Mouse (Mus musculus): ENCODE data around the gene Tcf20.

The Tcf20 gene

DNA sequence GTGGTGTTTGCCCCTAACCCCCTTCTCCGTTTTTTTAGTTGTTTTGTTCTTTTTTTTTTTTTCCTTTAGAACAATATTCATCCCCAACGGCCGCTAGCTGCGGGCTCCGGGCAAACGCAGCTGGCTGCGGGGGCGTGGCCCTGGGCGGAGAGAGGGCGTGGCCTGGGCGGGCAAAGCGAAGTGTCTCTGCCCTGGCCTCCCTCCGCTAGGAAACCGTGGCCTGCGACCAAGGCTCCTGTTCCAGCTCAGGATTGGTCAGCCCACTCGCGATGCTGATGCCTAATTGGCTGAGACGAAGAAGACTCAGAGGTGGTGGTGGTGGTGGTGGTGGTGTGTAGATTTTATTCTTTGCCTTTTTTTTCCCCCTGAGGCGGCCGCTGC is at the start of gene Tcf20:
Gene Tcf20 (minus strand): TSS at position 141 of the 381 bp plus-strand sequence.
- peak; percentile 85 to 93 for DNase-seq (ENCODE audit: low spot score in 2 of 2)

GRCm38 (mm10) chr15:83036900-83037519 is 49.3 kb upstream of the Tcf20 start:
- peak; percentile 57 to 75 for DNase-seq (ENCODE audit: low spot score in 2 of 2)

- DNase-seq (ENCODE audit: low spot score in 2 of 2), result no peak
Observed at GRCm38 (mm10) chr15:83036089-83036488, 48.4 kb upstream of the Tcf20 start.

DNA sequence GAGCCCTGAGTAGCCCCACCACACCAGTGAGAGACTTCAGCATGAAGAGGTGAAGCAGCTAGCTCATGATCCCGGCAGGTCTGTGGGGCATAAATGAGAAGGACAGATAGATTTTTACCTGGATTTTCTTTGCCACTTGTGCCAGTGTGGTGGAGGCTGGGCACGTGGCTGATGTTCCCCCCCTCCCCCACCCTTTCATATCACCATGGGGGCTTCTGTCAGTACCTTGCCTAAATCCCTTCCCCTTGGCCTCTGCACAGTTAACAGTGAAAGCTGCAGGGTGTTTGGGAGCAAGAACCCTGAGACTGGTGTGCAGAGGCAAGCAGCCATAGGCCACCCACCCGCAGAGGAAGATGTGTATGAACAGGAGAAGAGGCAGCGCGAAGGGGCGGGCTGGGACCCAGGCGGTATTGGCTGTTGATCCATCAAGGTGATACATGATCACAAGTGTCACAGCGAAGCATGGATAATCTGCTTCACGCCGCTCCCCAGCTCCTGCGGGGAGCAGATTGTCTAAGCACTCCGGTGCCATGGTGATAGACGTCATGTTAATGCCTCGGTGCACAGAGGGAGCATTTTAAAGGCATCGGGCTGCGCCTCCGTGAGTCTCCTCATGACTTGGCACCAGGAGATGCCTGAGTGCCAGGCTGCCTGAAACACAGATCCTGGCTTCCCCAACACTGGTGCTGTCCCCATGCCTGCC is 46.8 kb upstream of the Tcf20 start:
- no peak for DNase-seq (ENCODE audit: low spot score in 2 of 2)

GRCm38 (mm10) chr15:83032981-83033541 is 45.4 kb upstream of the Tcf20 start, which contains the start of gene Nfam1:
Nfam1 (minus strand) TSS chr15:83033306.
- no peak for DNase-seq (ENCODE audit: low spot score in 2 of 2)

GRCm38 (mm10) chr15:83030884-83031283 is 43.2 kb upstream of the Tcf20 start:
- no peak for DNase-seq (ENCODE audit: low spot score in 2 of 2)

DNA sequence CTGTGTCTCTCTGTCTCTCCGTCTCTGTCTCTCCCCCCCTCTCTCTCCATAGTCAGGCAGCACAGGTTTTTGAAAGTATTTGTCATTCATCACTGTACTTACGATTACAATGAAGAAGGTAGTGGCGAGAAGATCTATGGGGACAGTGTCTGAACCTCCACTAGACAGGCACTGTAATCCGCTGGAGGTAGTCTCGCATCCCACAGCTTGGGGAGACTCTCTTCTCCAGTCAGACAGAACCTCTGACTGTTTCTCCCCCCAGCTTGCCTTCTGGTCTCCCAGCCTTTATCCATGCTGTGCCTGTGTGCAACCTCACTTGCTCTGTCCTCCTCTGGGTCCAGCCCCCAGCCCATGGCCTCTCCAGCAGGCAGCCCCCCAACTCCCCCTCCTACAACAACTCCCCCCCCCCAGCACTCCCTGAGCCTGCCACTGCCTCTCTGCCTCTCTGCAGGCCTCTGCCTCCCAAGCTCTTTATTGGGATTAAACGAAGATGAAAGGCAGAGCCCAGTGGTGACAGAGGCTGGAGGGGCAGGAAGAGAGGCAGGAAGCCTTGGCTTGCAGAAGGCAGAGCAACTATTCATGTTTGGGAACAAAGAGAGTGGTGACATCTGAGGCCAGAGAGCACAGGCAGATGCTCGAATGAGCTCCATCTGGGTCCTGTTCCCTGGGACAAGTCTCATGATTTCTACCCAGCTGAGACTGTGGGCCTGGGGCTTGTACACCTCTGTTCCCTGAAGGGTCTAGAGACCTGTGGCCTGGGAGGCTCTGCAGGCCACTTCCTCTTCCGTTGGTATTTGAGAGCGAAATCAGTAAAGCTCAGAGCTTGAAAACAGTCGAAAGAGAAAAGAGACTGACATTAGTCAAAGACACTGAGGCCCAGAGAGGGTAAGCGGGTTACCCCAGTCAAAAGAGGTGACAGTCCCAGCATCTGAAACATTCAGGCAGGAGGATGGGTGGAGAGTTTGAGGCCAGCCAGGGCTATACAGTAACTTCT is 42.4 kb upstream of the Tcf20 start:
- DNase-seq (ENCODE audit: low spot score in 2 of 2), result no peak

GRCm38 (mm10) chr15:83026129-83026528 is 38.5 kb upstream of the Tcf20 start:
- no peak for DNase-seq (ENCODE audit: low spot score in 2 of 2)

DNA sequence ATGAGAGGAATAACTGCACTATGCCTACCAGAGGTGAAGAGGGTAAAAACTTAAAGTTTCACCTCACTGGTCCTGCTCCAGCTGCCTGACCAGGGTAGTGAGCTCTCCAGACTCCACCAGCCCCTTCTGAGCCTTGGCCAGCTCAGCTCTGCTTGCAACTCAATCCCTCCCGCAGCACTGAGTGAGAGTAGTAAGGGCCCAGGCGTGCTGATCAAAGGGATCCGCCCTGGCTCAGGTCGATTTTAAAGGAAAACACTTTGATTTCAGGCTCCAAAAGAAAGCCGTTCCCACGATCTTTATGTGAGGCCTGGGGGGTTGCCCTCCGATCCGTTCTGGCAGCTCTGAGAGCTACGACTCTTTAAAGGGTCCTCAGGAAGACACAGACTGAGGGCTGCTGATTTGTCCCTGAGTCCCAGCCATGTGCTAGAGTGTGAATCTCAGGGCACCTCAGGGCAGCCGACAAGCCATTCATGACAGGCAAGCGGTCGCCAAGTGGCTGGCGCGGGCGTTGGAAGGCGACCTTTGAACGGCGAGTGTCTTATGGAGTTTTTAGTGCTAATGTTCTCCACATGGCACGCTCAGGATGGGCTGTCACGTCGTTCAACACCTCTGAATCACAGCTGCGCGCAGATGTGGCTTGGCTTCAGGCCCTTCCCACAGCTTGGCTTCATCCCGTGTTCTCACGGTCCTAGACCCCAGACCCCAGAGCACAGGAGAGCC is 37.5 kb upstream of the Tcf20 start:
- DNase-seq (ENCODE audit: low spot score in 2 of 2), result no peak

- DNase-seq (ENCODE audit: low spot score in 2 of 2), result no peak
Observed at GRCm38 (mm10) chr15:83022947-83023346, 35.3 kb upstream of the Tcf20 start.

GRCm38 (mm10) chr15:83010990-83011664 is 23.5 kb upstream of the Tcf20 start:
- no peak for DNase-seq (ENCODE audit: low spot score in 2 of 2)

DNA sequence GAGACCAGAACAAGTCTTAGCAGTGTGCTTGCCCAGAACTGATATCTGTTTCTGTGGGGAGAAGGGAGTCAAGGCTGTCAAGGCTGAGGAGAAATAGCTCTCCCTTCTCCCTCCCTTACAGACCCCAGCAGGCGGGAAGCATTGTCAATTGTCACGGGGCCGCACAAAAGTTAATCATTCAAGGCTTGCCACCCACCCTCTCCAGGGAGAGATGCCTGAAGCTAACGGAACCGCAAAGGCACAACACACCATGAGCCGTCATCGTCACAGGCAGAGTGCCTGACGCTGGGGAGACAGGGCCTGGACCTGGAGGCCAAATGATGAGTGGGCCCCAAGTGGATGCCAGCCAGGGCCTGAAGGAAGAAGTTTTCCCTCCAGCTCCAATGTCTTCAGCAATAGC is 22.8 kb upstream of the Tcf20 start:
- no peak for DNase-seq (ENCODE audit: low spot score in 2 of 2)

- no peak for DNase-seq (ENCODE audit: low spot score in 2 of 2)
Observed at GRCm38 (mm10) chr15:83009532-83009931, 21.9 kb upstream of the Tcf20 start.

GRCm38 (mm10) chr15:83008761-83009423 is 21.2 kb upstream of the Tcf20 start:
- DNase-seq (ENCODE audit: low spot score in 2 of 2), result no peak

DNA sequence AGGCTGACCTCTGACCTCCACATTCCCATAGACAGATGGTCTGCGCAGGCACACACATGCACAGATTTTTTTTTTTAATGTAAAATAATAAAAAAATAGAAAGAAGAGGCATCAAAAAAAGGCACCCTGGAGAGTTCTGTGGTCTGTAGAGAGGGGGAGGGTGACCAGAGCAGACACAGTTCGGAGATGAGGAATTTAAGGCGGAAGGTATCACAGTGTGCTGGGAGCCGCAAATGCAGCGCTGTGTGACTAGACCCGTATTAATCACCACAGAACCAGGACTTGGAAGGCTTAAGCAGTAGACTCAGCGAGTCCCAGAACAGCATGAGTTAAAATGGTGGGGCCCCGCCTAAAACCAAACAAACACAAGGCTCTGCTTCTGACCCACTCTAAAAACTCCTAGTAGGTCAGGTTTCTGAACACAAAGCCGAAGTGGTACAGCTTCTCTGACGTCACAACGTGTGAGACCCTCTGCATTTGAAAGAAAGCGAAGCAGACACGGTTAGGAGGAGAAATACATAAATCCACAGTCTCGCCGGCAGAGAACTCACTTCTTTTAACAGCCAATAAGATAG is 19.8 kb upstream of the Tcf20 start:
- no peak for DNase-seq (ENCODE audit: low spot score in 2 of 2)

DNA sequence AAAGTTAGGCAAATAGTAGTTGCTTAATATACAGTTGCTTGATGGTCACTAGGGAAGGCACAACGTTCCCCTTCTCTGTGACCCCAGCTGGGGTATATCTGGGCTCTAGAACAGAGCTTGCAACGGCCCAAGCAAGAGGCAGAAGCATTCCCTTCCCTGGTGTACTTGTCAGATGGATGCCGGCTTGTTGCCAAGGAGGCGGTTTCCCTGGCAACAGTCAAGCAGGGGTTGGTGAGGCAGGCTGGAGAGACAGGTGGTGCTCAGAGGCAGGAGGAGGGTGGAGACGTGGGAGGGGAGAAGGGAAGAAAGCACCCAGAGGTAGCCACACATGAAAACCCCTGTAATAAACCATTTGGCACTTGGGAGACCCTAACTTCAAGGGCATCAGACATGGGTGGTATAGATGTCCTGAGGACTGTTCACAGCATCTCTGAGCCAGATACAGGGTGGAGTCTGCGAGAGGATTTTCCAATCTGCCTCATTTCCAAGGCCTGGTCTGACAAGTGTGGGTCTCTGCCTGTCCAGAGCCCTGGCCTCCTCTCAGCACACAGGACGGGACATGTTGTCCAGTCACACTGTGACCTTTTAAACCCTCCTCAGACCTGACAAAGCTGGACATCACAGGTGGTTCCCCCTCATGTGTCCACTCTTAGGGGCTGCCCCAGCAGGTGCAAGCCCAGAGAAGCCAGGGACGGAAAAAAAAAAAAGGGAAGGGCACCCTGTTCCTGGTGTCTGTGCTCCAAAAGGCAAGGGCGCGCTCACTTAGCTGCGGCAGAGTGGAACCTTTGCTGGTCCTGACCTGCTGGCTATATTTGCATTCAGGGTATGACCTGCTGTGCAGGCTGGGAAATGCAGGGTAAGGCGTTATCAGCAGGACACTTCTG is 15.2 kb upstream of the Tcf20 start:
- no peak for DNase-seq (ENCODE audit: low spot score in 2 of 2)

DNA sequence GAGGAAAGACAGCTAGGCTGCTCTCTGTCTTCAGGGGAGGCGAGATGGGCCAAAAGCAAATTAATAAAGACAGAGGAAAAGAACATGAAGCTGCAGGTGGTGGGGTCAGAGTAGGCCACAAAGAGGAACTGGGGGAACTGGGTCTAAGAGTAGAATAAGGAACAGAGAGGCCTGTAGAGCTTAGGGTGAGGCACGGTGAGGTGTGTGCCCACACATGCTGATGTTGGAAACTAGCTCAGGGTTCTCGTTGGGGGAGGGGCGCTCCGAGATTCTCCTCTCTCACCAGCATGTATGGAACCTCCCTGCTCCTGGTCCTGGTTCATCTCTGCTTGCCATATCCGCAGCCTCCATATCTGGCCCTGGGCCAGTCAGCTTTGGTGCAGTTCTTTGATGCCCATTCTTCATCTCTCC is 11.1 kb upstream of the Tcf20 start:
- DNase-seq (ENCODE audit: low spot score in 2 of 2), result no peak

DNA sequence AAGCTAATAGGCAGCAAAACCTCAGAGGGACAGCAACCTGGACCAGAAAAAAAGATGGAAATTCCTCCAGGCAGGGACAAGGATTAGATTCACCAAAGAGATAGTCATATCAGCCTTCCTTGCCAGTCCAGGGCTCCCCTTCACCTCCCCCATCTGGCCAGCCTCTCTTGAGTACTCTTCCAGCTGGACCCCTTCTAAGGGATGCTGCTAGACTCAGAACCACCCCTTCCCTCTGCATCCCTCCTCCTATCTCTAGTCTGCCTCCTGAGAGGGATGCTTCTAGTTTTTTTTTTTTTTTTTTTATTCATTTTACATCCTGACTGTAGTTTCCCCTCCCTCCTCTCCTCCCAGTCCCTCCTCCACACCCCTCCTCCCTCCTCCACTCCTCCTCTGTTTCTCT is 8.8 kb upstream of the Tcf20 start:
- no peak for DNase-seq (ENCODE audit: low spot score in 2 of 2)

- DNase-seq (ENCODE audit: low spot score in 2 of 2), result no peak
Observed at GRCm38 (mm10) chr15:82995239-82995638, 7.6 kb upstream of the Tcf20 start.
